Mouse (Mus musculus): ENCODE results near the gene Rgs3.

DNA sequence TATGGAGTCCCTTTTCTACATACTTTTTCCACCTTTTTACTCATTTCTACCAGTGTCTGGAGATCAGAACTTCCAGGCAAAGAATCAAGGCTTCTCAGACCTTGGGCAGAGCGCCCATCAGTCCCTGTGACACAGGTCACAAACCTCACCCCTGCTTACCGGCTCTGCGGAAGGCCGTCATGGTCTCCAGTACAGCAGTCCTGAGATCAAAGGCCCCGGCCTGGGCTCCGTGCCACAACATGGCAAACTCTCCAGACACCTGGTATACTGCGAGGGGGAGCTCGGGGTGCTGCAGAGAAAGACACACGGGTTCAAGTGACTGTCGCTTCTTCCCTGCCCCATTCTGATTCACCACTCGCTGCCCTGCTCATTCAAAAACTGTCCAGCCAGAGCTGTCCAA is 49.7 kb upstream of the Rgs3 start:
- TF ChIP-seq CTCF (IDR thresholded peaks at IDR 0.05; ENCODE audit: low read depth) (no peak), EP300 (IDR thresholded peaks at IDR 0.05; ENCODE audit: low read depth) (no peak)
